Mouse (Mus musculus): ENCODE data around the gene Frat2. TPM values are rescaled to one million over a fixed set of nuclear protein-coding genes. Genes with fewer than 3 reads are reported as not detected.
"Not testable (repeated sequence)": the region's sequence is repeated elsewhere in the genome, so short reads cannot be mapped to it uniquely, and the experiment has no call there.

Frat2 gene
- polyA plus RNA-seq, 1 experiment = 9.7 TPM

- WGBS = 81% methylated on average over 14 of the region's 14 CpGs
- Histone ChIP-seq H3K4me3 (replicated peaks; ENCODE audit: control insufficient read depth, low read depth, low read length) (no peak overlapping the region), H3K27ac (ENCODE audit: control insufficient read depth, insufficient read depth, low read depth, low read length, poor library complexity) (no peak overlapping the region), H3K4me1 (ENCODE audit: control insufficient read depth, insufficient read depth, low read length) (no peaks in the 10 kb centered on the region)
- TF ChIP-seq POLR2A (IDR thresholded peaks at IDR 0.05; ENCODE audit: borderline replicate concordance, control insufficient read depth, low read depth, low read length) = no peak
- TF ChIP-seq CTCF (IDR thresholded peaks at IDR 0.05; ENCODE audit: control insufficient read depth, insufficient read depth, low read length) = no peak
Measured at GRCm38 (mm10) chr19:41874356-41874755, 26.4 kb upstream of the Frat2 start.

- Histone ChIP-seq H3K4me3 (replicated peaks; ENCODE audit: control insufficient read depth, low read depth, low read length) (no peak overlapping the region), H3K27ac (ENCODE audit: control insufficient read depth, insufficient read depth, low read depth, low read length, poor library complexity) (no peak overlapping the region), H3K4me1 (ENCODE audit: control insufficient read depth, insufficient read depth, low read length) (no peaks in the 10 kb centered on the region)
- WGBS = 93% methylated on average over 2 of the region's 2 CpGs
- no peak for TF ChIP-seq CTCF (IDR thresholded peaks at IDR 0.05; ENCODE audit: control insufficient read depth, insufficient read depth, low read length)
- no peak for TF ChIP-seq POLR2A (IDR thresholded peaks at IDR 0.05; ENCODE audit: borderline replicate concordance, control insufficient read depth, low read depth, low read length)
Measured at GRCm38 (mm10) chr19:41872285-41872684, 24.4 kb upstream of the Frat2 start.

GRCm38 (mm10) chr19:41869946-41870345, 22.0 kb upstream of the Frat2 start:
- WGBS = 58% methylated on average over 5 of the region's 5 CpGs
- not testable (repeated sequence) for H3K27ac ChIP-seq (ENCODE audit: control insufficient read depth, insufficient read depth, low read depth, low read length, poor library complexity); H3K4me3 ChIP-seq (replicated peaks; ENCODE audit: control insufficient read depth, low read depth, low read length); H3K4me1 ChIP-seq (ENCODE audit: control insufficient read depth, insufficient read depth, low read length)

DNA sequence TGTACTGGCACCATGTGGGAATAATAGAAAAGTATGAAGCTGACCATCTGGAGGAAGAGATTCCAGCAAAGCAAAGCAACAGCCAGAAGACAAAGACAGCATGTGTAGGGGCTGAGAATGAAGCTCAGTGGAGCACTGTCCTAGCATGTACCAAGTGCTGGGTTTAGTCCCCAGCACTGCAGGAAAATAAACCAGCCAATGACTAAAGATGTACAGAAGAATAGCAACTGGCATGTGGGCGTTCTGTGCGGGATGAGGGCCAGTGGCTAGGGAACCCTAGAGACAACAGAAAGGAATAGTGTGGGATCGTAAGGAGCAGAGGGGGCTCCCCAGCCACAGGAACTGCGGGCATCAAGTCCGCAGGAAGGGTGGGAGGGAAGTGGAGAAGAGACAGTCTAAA, 21.4 kb upstream of the Frat2 start:
- H3K27ac ChIP-seq (ENCODE audit: control insufficient read depth, insufficient read depth, low read depth, low read length, poor library complexity) = no peak overlapping the region
- no peak overlapping the region for H3K4me3 ChIP-seq (replicated peaks; ENCODE audit: control insufficient read depth, low read depth, low read length)
- H3K4me1 ChIP-seq (ENCODE audit: control insufficient read depth, insufficient read depth, low read length) = no peaks in the 10 kb centered on the region
- WGBS = 87% methylated on average over 5 of the region's 5 CpGs
- TF ChIP-seq CTCF (IDR thresholded peaks at IDR 0.05; ENCODE audit: control insufficient read depth, insufficient read depth, low read length) = no peak
- TF ChIP-seq POLR2A (IDR thresholded peaks at IDR 0.05; ENCODE audit: borderline replicate concordance, control insufficient read depth, low read depth, low read length) = no peak

DNA sequence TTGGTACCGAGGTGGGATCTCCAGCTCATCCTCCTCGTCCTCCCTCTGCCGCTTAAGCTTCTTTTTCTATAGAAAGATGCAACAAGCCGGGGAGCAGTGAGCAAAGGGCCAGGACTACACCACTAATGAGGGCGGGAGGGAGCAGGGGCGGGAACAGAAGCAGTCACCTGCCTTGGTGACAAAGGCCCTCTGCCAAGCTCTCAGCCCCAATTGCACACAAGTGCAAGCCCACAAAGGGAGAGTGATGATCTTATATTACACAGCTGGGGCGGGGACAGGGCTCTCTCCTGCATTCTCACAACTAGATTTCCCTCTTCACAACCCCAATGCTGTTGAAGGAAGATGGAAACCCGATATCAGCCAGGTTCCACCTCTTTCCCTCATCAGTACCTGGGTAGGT, 18.8 kb upstream of the Frat2 start:
- no peaks in the 10 kb centered on the region for H3K4me1 ChIP-seq (ENCODE audit: control insufficient read depth, insufficient read depth, low read length)
- 90% methylated on average over 8 of the region's 8 CpGs for WGBS
- H3K4me3 ChIP-seq (replicated peaks; ENCODE audit: control insufficient read depth, low read depth, low read length) = no peak overlapping the region
- TF ChIP-seq POLR2A (IDR thresholded peaks at IDR 0.05; ENCODE audit: borderline replicate concordance, control insufficient read depth, low read depth, low read length) (no peak), CTCF (IDR thresholded peaks at IDR 0.05; ENCODE audit: control insufficient read depth, insufficient read depth, low read length) (no peak)
- H3K27ac ChIP-seq (ENCODE audit: control insufficient read depth, insufficient read depth, low read depth, low read length, poor library complexity) = no peak overlapping the region

DNA sequence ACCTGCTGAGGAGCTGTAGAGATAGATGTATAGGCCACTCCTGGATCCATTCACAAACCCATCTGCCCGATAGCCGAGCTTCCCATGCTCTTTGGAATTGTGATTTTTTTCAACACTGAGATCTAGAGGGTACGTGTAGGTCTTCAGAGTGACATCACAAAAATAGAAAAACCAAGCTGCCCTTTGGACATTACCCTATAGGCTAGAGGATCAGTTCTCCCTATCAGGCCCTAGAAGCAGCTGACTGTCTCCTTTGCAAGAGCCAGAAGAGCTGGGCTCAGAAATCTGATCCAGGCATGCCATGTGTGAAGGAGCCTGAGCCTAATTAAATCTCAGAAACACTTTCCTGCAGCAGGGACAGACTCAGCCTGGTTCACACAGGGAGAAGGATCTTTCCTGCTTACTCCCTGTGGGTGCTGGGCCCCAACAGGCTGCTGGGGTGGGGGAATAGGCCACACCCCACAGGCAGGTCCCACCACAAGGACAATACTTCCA, 9.9 kb upstream of the Frat2 start:
- Histone ChIP-seq H3K4me3 (replicated peaks; ENCODE audit: control insufficient read depth, low read depth, low read length) (no peak overlapping the region), H3K4me1 (ENCODE audit: control insufficient read depth, insufficient read depth, low read length) (no peaks in the 10 kb centered on the region; the same call in 1 of the 2 replicates), H3K27ac (ENCODE audit: control insufficient read depth, insufficient read depth, low read depth, low read length, poor library complexity) (no peak overlapping the region)
- no peak for TF ChIP-seq POLR2A (IDR thresholded peaks at IDR 0.05; ENCODE audit: borderline replicate concordance, control insufficient read depth, low read depth, low read length)
- TF ChIP-seq CTCF (IDR thresholded peaks at IDR 0.05; ENCODE audit: control insufficient read depth, insufficient read depth, low read length) = no peak
- WGBS = 84% methylated on average over 3 of the region's 3 CpGs

DNA sequence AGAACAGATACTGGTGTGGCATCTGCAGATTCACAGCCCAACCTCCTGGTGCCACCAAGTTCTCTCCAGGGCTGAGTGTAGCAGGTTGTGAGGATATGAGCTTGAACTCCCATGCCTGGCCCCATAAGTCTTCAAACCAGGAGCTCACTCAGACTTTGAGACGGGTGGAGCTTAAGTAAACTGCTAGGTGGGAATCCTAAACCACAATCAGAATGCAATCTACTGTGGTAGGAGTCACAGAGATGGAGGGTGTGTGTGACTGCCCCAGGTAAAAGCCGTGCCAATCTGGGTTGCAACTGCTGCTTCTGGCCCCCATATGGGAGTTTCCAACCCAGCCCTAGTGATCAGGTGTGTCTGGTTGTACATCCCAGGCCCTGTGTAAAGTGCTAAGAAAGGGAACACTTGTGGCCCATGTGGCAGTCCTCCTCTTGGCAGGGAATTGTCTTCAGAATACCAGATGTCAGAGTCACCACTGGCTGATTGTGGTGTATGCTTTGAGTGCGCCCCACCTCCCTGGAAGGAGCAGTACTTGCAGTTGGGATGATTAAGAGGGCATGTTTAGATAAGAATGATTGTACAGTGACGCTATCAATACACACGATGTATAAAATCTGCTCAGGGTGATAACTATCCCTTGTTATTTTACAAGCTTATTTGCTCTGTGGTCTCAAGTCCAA, 9.3 kb upstream of the Frat2 start:
- Histone ChIP-seq H3K4me1 (ENCODE audit: control insufficient read depth, insufficient read depth, low read length) (no peaks in the 10 kb centered on the region; the same call in 1 of the 2 replicates), H3K27ac (ENCODE audit: control insufficient read depth, insufficient read depth, low read depth, low read length, poor library complexity) (no peak overlapping the region), H3K4me3 (replicated peaks; ENCODE audit: control insufficient read depth, low read depth, low read length) (no peak overlapping the region)
- 65% methylated on average over 5 of the region's 5 CpGs for WGBS
- TF ChIP-seq CTCF (IDR thresholded peaks at IDR 0.05; ENCODE audit: control insufficient read depth, insufficient read depth, low read length) (no peak), POLR2A (IDR thresholded peaks at IDR 0.05; ENCODE audit: borderline replicate concordance, control insufficient read depth, low read depth, low read length) (no peak)

DNA sequence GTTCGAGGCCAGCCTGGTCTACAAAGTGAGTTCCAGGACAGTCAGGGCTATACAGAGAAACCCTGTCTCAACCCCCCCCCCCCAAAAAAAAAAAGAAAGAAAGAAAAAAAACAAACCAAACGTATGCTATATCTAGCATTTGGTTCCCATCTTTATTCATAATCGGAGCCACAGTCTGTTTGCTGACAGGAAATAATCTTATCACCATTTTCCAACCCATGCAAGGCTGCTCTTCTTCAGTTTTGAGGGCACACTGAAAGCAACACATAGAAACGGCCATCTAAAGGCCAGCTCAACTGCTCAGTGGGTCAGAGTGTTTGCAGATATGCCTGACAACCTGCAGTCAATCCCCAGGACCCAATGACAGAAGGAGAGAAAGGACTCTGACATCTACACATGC, 4.5 kb upstream of the Frat2 start:
- no peak overlapping the region for H3K27ac ChIP-seq (ENCODE audit: control insufficient read depth, insufficient read depth, low read depth, low read length, poor library complexity)
- H3K4me1 ChIP-seq (ENCODE audit: control insufficient read depth, insufficient read depth, low read length) = no peaks in the 10 kb centered on the region; the same call in 1 of the 2 replicates
- no peak overlapping the region for H3K4me3 ChIP-seq (replicated peaks; ENCODE audit: control insufficient read depth, low read depth, low read length)
- WGBS = 69% methylated on average over 4 of the region's 4 CpGs
- TF ChIP-seq CTCF (IDR thresholded peaks at IDR 0.05; ENCODE audit: control insufficient read depth, insufficient read depth, low read length) (no peak), POLR2A (IDR thresholded peaks at IDR 0.05; ENCODE audit: borderline replicate concordance, control insufficient read depth, low read depth, low read length) (no peak)
